Comparison of ENCODE assay signal across 8 mouse cellular contexts in genomic region chr8:91312835-91313832, GRCm38 (mm10). TPM values are rescaled to one million over a fixed set of nuclear protein-coding genes. Genes with fewer than 3 reads are reported as not detected.
DNase-seq lines count a peak whose midpoint lies in the region; ATAC-seq and TF ChIP-seq lines count a peak whose summit lies in the region.

Gene Rpgrip1l (minus strand): TSS chr8:91313262.
Gene Fto (plus strand): TSS chr8:91313525.

- H3K27ac ChIP-seq in forebrain, embryonic 10.5 days, result peak within 1 kb of the TSS; percentile 93
- H3K27ac ChIP-seq in heart, embryonic 15.5 days, result peak within 1 kb of the TSS; percentile 70
- no peak within 1 kb of the TSS for H3K27ac ChIP-seq in liver, embryonic 14.5 days
- 0 out of 2 replicates have a peak within 1 kb of the TSS, but pooled peaks have one; percentile 42 for H3K27ac ChIP-seq in neural tube, embryonic 11.5 days (ENCODE audit: low read depth, low read length)
- H3K27ac ChIP-seq in stomach, postnatal 0 days (replicated peaks), result peak within 1 kb of the TSS; percentile 83

- peak; percentile 99 for ATAC-seq in heart, embryonic 15.5 days (replicated peaks; ENCODE audit: insufficient number of reproducible peaks, insufficient read depth, low FRiP score, low read depth)
- ATAC-seq in liver, embryonic 14.5 days (ENCODE audit: insufficient read depth), result peak; percentile 98
- ATAC-seq in neural tube, embryonic 11.5 days (ENCODE audit: insufficient read depth, low FRiP score, low TSS enrichment), result peak; percentile 99
- peak; percentile 100 for ATAC-seq in stomach, postnatal 0 days (ENCODE audit: low FRiP score, low TSS enrichment)

- H3K4me1 ChIP-seq in forebrain, embryonic 10.5 days, result peaks cover 28% of the 10 kb centered on the region
- peaks cover 18% of the 10 kb centered on the region for H3K4me1 ChIP-seq in heart, embryonic 15.5 days (replicated peaks)
- peaks cover 2 to 9% of the 10 kb centered on the region in 2 experiments; a peak in 3 of 4 replicates for H3K4me1 ChIP-seq in liver, embryonic 14.5 days (replicated peaks; ENCODE audit: control insufficient read depth in 2 of 2, insufficient read depth in 2 of 2, low read length in 1 of 2)
- peaks cover 15% of the 10 kb centered on the region; the same call in 1 of the 2 replicates for H3K4me1 ChIP-seq in neural tube, embryonic 11.5 days (ENCODE audit: control insufficient read depth, insufficient read depth, low read length)
- 0 out of 2 replicates have a peak, but pooled peaks cover 4% of the 10 kb centered on the region for H3K4me1 ChIP-seq in stomach, postnatal 0 days (replicated peaks; ENCODE audit: control insufficient read depth, insufficient read depth)

- peak within 1 kb of the TSS; percentile 76 for H3K9ac ChIP-seq in heart, embryonic 15.5 days
- H3K9ac ChIP-seq in liver, embryonic 14.5 days (replicated peaks), result peak within 1 kb of the TSS; percentile 60
- H3K9ac ChIP-seq in neural tube, embryonic 11.5 days (ENCODE audit: low read length), result peak within 1 kb of the TSS; percentile 81
- H3K9ac ChIP-seq in stomach, postnatal 0 days (ENCODE audit: low read length), result peak within 1 kb of the TSS; percentile 89

- no peak for TF ChIP-seq EP300 in liver, embryonic 14.5 days (IDR thresholded peaks at IDR 0.05; ENCODE audit: low read depth)
- no peak for TF ChIP-seq EP300 in stomach, postnatal 0 days (optimal IDR thresholded peaks at IDR 0.05)

- H3K9me3 ChIP-seq in forebrain, embryonic 10.5 days, result no peaks in the 10 kb centered on the region
- H3K9me3 ChIP-seq in heart, embryonic 15.5 days (replicated peaks), result no peaks in the 10 kb centered on the region
- no peaks in the 10 kb centered on the region for H3K9me3 ChIP-seq in liver, embryonic 14.5 days (ENCODE audit: control insufficient read depth, low read length)
- H3K9me3 ChIP-seq in neural tube, embryonic 11.5 days (ENCODE audit: control insufficient read depth, low read length), result no peaks in the 10 kb centered on the region
- H3K9me3 ChIP-seq in stomach, postnatal 0 days (ENCODE audit: control insufficient read depth, low read length), result no peaks in the 10 kb centered on the region

- TF ChIP-seq CTCF in liver, embryonic 14.5 days (IDR thresholded peaks at IDR 0.05; ENCODE audit: low read depth), result no peak
- no peak for TF ChIP-seq CTCF in stomach, postnatal 0 days (IDR thresholded peaks at IDR 0.05; ENCODE audit: low read depth)

- H3K36me3 ChIP-seq in forebrain, embryonic 10.5 days (replicated peaks), result peaks cover 10% of the 10 kb centered on the region; the same call in 1 of the 2 replicates
- peaks cover 3% of the 10 kb centered on the region; the same call in 1 of the 2 replicates for H3K36me3 ChIP-seq in heart, embryonic 15.5 days
- no peaks in the 10 kb centered on the region for H3K36me3 ChIP-seq in liver, embryonic 14.5 days (replicated peaks; ENCODE audit: control insufficient read depth, insufficient read depth, low read depth)
- H3K36me3 ChIP-seq in neural tube, embryonic 11.5 days (ENCODE audit: control insufficient read depth, insufficient read depth, low read length), result no peaks in the 10 kb centered on the region
- H3K36me3 ChIP-seq in stomach, postnatal 0 days (ENCODE audit: control insufficient read depth, insufficient read depth, low read length), result no peaks in the 10 kb centered on the region

- no peaks in the 10 kb centered on the region for H3K27me3 ChIP-seq in forebrain, embryonic 10.5 days (ENCODE audit: poor library complexity, severe bottlenecking)
- no peaks in the 10 kb centered on the region for H3K27me3 ChIP-seq in heart, embryonic 15.5 days
- H3K27me3 ChIP-seq in liver, embryonic 14.5 days (ENCODE audit: control insufficient read depth, insufficient read depth, low read length), result no peaks in the 10 kb centered on the region
- H3K27me3 ChIP-seq in neural tube, embryonic 11.5 days (ENCODE audit: control insufficient read depth, insufficient read depth, low read length), result no peaks in the 10 kb centered on the region
- H3K27me3 ChIP-seq in stomach, postnatal 0 days (ENCODE audit: control insufficient read depth, insufficient read depth, low read length), result no peaks in the 10 kb centered on the region

- 1% methylated on average over 59 of the region's 59 CpGs for WGBS in forebrain, embryonic 10.5 days
- under 1% methylated on average over 59 of the region's 59 CpGs for WGBS in heart, embryonic 15.5 days
- under 1% methylated on average over 59 of the region's 59 CpGs for WGBS in liver, embryonic 14.5 days (ENCODE audit: insufficient replicate concordance)
- WGBS in neural tube, embryonic 11.5 days, result under 1% methylated on average over 59 of the region's 59 CpGs
- under 1% methylated on average over 59 of the region's 59 CpGs for WGBS in stomach, postnatal 0 days

- peak within 1 kb of the TSS; percentile 76 for H3K4me2 ChIP-seq in heart, embryonic 15.5 days
- H3K4me2 ChIP-seq in liver, embryonic 14.5 days (ENCODE audit: low read depth), result peak within 1 kb of the TSS; percentile 80
- peak within 1 kb of the TSS; percentile 78 for H3K4me2 ChIP-seq in neural tube, embryonic 11.5 days (ENCODE audit: low read depth)
- peak within 1 kb of the TSS; percentile 71 for H3K4me2 ChIP-seq in stomach, postnatal 0 days (replicated peaks; ENCODE audit: low read depth)

- DNase-seq in CD8-positive naive resting alpha-beta T cell, adult 2 months (ENCODE audit: low read depth in 2 of 2, low spot score in 2 of 2), result peak; percentile 95 to 96
- DNase-seq in c-Kit-positive CD71-negative TER-119-negative erythroid progenitor cells, embryonic 14.5 days (ENCODE audit: low read depth), result peak; percentile 98
- DNase-seq in forebrain, embryonic 10.5 days (ENCODE audit: extremely low spot score, low spot score), result peak; percentile 98
- DNase-seq in kidney, postnatal 25 days, result peak; percentile 99
- peak; percentile 96 to 98 (median 96) for DNase-seq in liver, embryonic 14.5 days (ENCODE audit: low read depth in 3 of 3, low spot score in 3 of 3)
- DNase-seq in neural tube, embryonic 11.5 days (ENCODE audit: low spot score), result peak; percentile 97
- peak; percentile 97 for DNase-seq in stomach, postnatal 0 days (ENCODE audit: low spot score)

- H3K4me3 ChIP-seq in forebrain, embryonic 10.5 days, result peak within 1 kb of the TSS; percentile 66
- peak within 1 kb of the TSS; percentile 63 for H3K4me3 ChIP-seq in heart, embryonic 15.5 days
- H3K4me3 ChIP-seq in liver, embryonic 14.5 days (ENCODE audit: insufficient read depth in 1 of 2, low read depth in 2 of 2, low read length in 2 of 2), result peak within 1 kb of the TSS; percentile 66 to 78
- H3K4me3 ChIP-seq in neural tube, embryonic 11.5 days (ENCODE audit: low read depth, low read length), result peak within 1 kb of the TSS; percentile 63
- H3K4me3 ChIP-seq in stomach, postnatal 0 days (ENCODE audit: low read depth, low read length), result peak within 1 kb of the TSS; percentile 71

RNA-seq across cellular contexts. Expression of gene Rpgrip1l, which starts in this region (rescaled TPM):
- 9.8 and 11.4 TPM in 2 replicates for polyA plus RNA-seq in forebrain, embryonic 10.5 days (2016; fragmentation: Nextera tagmentation; extraction: Ambion mirVana)
- 5.4 and 6.8 TPM in 2 replicates for polyA plus RNA-seq in heart, embryonic 15.5 days (2015; fragmentation: Nextera tagmentation; extraction: Ambion mirVana)
- 0.80 and 1.1 TPM in 2 replicates for polyA plus RNA-seq in liver, embryonic 14.5 days (2012; rRNA removed)
- 3.3 TPM in 2 replicates for polyA plus RNA-seq in liver, embryonic 14.5 days (2014; fragmentation: Nextera tagmentation; extraction: Ambion mirVana)
- polyA plus RNA-seq in neural tube, embryonic 11.5 days (2014; fragmentation: Nextera tagmentation; extraction: Ambion mirVana), result 13.6 and 14.5 TPM in 2 replicates
- 4.4 and 5.5 TPM in 2 replicates for polyA plus RNA-seq in stomach, postnatal 0 days (2015; fragmentation: Nextera tagmentation; extraction: Ambion mirVana)

RNA-seq across cellular contexts. Expression of gene Fto, which starts in this region (rescaled TPM):
- 88.3 TPM in 2 replicates for polyA plus RNA-seq in forebrain, embryonic 10.5 days (2016; fragmentation: Nextera tagmentation; extraction: Ambion mirVana)
- 56.1 and 72.7 TPM in 2 replicates for polyA plus RNA-seq in heart, embryonic 15.5 days (2015; fragmentation: Nextera tagmentation; extraction: Ambion mirVana)
- polyA plus RNA-seq in liver, embryonic 14.5 days (2012; rRNA removed), result 8.2 and 10.0 TPM in 2 replicates
- polyA plus RNA-seq in liver, embryonic 14.5 days (2014; fragmentation: Nextera tagmentation; extraction: Ambion mirVana), result 15.6 and 16.5 TPM in 2 replicates
- polyA plus RNA-seq in neural tube, embryonic 11.5 days (2014; fragmentation: Nextera tagmentation; extraction: Ambion mirVana), result 113 and 117 TPM in 2 replicates
- 25.7 and 29.2 TPM in 2 replicates for polyA plus RNA-seq in stomach, postnatal 0 days (2015; fragmentation: Nextera tagmentation; extraction: Ambion mirVana)
